Mouse (Mus musculus) E14TG2a.4 (cell line): ENCODE measurements at regions not wholly inside any gene's neighbourhood (a gene's known extent, or its start where the extent isn't known, plus 50 kb on each side); places are given as distances from the start of the nearest gene placed in this dataset.
A peak's percentile ranks its signal among the peaks of the same experiment; 100 is the strongest.

Experiments used
- H3K27me3 ChIP-seq: 2 replicates; pipeline ENCODE4 v1.6.1; 2014; ENCODE audit warnings: low read length, control low read depth; ENCODE audit not compliant: insufficient read depth
- H3K36me3 ChIP-seq: 2 replicates; pipeline ENCODE4 v1.6.1; 2014; ENCODE audit warnings: low read length, control low read depth; ENCODE audit not compliant: insufficient read depth
- H3K4me1 ChIP-seq: replicated peaks from 2 replicates; pipeline ENCODE4 v1.6.1; 2014; ENCODE audit warnings: low read depth, low read length, control low read depth
- H3K4me3 ChIP-seq: replicated peaks from 2 replicates; pipeline ENCODE4 v1.5.1; 2014; ENCODE audit warnings: mild to moderate bottlenecking, low read length
- H3K9me3 ChIP-seq: 2 replicates; pipeline ENCODE4 v1.6.1; 2014; ENCODE audit warnings: low read length, control low read depth
- CTCF ChIP-seq: conservative IDR thresholded peaks from 2 replicates; pipeline ENCODE4 v1.5.1; 2014; ENCODE audit warnings: low read length
- NANOG ChIP-seq: IDR thresholded peaks from 2 replicates; pipeline ENCODE4 v1.6.1; 2014; ENCODE audit warnings: borderline replicate concordance, low read length, mixed read lengths
- POU5F1 ChIP-seq: IDR thresholded peaks from 2 replicates; pipeline ENCODE4 v1.6.1; 2014; ENCODE audit warnings: low read length, borderline replicate concordance

- Histone ChIP-seq H3K9me3 (peaks cover 22% of the 10 kb centered on the region), H3K27me3 (peaks cover 11% of the 10 kb centered on the region), H3K36me3 (no peaks in the 10 kb centered on the region), H3K4me1 (peaks cover 12% of the 10 kb centered on the region), H3K4me3 (peak overlapping the region; percentile 52)
- TF ChIP-seq POU5F1 (no peak), CTCF (no peak), NANOG (no peak)
Observed at GRCm38 (mm10) chr4:32074399-32075296, 110.8 kb downstream of the Map3k7 start.

DNA sequence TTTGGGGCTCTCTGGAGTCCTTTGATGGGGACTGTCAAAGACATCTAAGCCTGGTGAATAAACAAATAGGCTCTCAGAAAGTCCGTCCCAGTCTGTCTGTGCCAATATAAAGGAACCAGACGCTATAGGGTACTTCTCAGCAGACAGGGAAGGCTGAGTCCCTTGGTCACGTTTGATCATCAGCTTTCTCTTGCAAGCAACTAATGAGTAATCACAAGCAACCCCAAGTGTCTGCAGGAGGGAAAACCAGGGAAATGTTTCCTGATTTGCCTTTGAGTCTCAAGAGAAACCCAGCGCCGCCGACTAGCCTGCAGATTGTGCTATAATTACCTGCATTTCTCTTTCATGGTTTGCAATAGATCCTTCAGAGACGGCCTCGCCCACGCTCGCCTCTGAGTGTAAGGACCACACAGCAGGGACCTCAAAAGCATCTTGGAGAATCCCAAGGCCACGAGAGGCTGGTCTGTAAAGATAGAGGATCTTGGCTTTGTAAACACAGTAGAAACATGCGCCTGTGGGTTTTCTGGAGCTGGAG lies 112.6 kb downstream of the Map3k7 start:
- peaks cover 11% of the 10 kb centered on the region for H3K27me3 ChIP-seq
- no peak overlapping the region for H3K4me3 ChIP-seq
- H3K36me3 ChIP-seq, result no peaks in the 10 kb centered on the region
- TF ChIP-seq POU5F1 (no peak), NANOG (no peak), CTCF (no peak)
- 0 out of 2 replicates have a peak, but pooled peaks cover 7% of the 10 kb centered on the region for H3K9me3 ChIP-seq
- peaks cover 17% of the 10 kb centered on the region for H3K4me1 ChIP-seq

DNA sequence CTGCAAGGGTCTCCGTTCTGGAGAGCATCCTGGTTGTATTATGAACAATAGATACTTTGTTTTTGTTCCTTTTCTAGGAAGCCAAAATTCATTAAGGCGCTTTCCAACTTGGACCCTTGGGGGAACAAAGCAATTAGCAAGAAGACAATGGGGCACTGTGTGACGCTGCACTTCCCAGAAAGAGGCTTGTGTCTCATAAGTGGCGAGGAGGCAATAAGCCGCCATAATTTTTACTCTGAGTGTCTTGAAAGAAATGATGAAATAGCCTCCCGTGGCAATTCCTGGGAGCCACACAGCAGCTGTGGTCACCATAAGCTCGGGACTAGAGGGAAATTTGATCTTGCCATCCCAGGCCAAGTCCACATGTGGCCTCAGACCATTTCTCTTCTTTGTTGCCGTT lies 119.6 kb downstream of the Map3k7 start:
- Histone ChIP-seq H3K36me3 (no peaks in the 10 kb centered on the region), H3K4me1 (peaks cover 15% of the 10 kb centered on the region), H3K9me3 (no peaks in the 10 kb centered on the region), H3K27me3 (no peaks in the 10 kb centered on the region), H3K4me3 (no peak overlapping the region)
- TF ChIP-seq CTCF (no peak), NANOG (no peak), POU5F1 (no peak)

DNA sequence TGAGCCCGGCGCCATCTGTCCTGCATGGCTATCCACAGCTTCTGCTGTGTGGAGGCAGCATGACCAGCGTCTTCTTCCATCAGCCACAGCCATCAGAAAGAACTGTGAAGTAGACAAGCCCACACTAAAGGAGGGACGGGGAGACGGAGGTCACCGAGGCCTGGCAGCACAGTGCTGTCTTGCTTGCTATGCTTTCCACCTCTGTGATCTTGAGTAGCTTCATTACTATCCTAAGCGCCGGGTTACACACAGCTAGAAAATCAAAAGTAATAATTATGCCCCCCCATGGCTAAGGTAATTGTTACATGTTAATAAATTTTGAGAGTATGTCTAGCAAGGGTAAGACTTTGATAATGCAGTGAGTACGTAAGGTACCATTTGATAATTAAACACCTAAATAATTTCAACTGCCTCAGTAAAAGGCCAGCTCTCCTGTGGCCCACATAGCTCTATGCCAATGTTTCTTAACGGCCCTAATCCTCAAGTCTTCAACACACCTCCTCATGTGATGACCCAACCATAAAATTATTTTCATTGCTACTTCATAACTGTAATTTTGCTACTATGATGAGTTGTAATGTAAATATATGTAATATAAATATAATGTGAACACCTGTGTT lies 120.5 kb downstream of the Map3k7 start:
- Histone ChIP-seq H3K27me3 (no peaks in the 10 kb centered on the region), H3K36me3 (no peaks in the 10 kb centered on the region), H3K4me3 (no peak overlapping the region), H3K4me1 (peaks cover 15% of the 10 kb centered on the region), H3K9me3 (no peaks in the 10 kb centered on the region)
- no peak for TF ChIP-seq CTCF
- TF ChIP-seq POU5F1, result no peak
- no peak for TF ChIP-seq NANOG

DNA sequence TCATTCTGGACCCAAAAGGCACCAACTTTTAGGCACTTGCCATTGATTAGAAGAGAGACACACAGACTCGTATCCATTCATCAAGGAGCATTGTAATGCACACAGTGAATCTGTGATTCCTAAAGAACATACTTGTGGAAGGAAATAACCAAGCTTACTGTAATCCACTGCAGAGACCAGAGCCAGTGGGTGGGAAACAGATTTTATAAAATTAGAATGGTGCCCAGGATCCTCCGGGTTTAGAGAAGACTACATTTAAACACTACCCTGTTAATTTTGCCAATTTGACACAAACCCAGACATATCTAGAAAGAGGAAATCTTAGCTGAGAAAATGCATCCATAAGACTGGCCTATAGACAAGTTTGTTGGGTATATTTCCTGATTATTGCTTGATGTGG lies 121.1 kb downstream of the Map3k7 start:
- Histone ChIP-seq H3K4me3 (no peak overlapping the region), H3K9me3 (no peaks in the 10 kb centered on the region), H3K36me3 (no peaks in the 10 kb centered on the region), H3K4me1 (peaks cover 15% of the 10 kb centered on the region), H3K27me3 (no peaks in the 10 kb centered on the region)
- TF ChIP-seq POU5F1 (no peak), CTCF (no peak), NANOG (no peak)

GRCm38 (mm10) chr4:32091086-32091485 lies 127.2 kb downstream of the Map3k7 start:
- H3K27me3 ChIP-seq, result no peaks in the 10 kb centered on the region
- TF ChIP-seq NANOG (no peak), CTCF (peak; percentile 23; the same call in 1 of the 2 replicates)
- H3K36me3 ChIP-seq, result no peaks in the 10 kb centered on the region
- H3K4me3 ChIP-seq, result no peak overlapping the region
- H3K9me3 ChIP-seq, result no peaks in the 10 kb centered on the region
- no peaks in the 10 kb centered on the region for H3K4me1 ChIP-seq

DNA sequence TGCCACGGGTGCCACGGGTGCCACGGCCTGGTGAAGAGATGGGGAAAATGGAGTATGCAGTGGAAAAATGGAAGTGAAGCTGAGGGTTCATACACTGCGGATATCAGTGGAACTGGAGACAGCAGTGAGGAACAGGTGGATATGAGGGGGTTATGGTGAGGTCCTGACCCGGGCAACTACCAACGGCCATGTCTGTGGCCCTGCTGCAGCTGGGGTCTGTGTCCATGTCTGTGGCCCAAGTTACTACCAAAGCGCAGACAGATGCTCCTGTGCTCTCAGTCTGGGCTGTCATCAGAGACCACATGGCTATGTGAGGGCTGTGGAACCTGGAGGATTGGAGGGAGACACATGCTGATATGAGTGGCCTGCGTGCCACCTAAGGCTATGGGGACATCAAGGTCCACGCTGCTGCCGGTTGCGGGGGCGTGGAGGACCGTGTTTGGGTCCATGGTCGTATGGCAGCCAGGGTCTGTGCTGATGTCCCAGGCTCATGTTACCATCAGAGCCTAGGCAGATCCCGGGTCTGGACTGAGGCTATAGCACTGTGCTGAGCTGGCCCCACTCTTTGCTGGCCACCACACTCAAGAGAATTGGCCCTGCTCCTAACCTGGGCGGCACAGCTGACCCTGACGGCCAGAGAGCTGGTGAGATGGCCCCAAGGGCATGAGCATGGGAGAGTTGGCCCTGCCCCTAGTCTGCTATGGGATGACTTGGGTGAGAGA lies 128.6 kb downstream of the Map3k7 start:
- H3K4me3 ChIP-seq, result no peak overlapping the region
- H3K9me3 ChIP-seq, result no peaks in the 10 kb centered on the region
- TF ChIP-seq POU5F1 (no peak), CTCF (no peak), NANOG (no peak)
- no peaks in the 10 kb centered on the region for H3K27me3 ChIP-seq
- H3K36me3 ChIP-seq, result no peaks in the 10 kb centered on the region
- no peaks in the 10 kb centered on the region for H3K4me1 ChIP-seq

GRCm38 (mm10) chr4:32098233-32098632 lies 134.3 kb downstream of the Map3k7 start:
- TF ChIP-seq NANOG (no peak), CTCF (no peak), POU5F1 (no peak)
- H3K36me3 ChIP-seq, result no peaks in the 10 kb centered on the region
- H3K27me3 ChIP-seq, result 0 out of 2 replicates have a peak, but pooled peaks cover 6% of the 10 kb centered on the region
- peaks cover 5% of the 10 kb centered on the region for H3K4me1 ChIP-seq
- no peaks in the 10 kb centered on the region for H3K9me3 ChIP-seq
- no peak overlapping the region for H3K4me3 ChIP-seq
